Mouse (Mus musculus) left cerebral cortex, adult 18-20 months (tissue): ENCODE results near the gene Irf7. TPM values are rescaled to one million over a fixed set of nuclear protein-coding genes. Genes with fewer than 3 reads are reported as not detected.
"Not testable (repeated sequence)": the region's sequence is repeated elsewhere in the genome, so short reads cannot be mapped to it uniquely, and the experiment has no call there.

ENCODE experiments used
- DNase-seq, 2 experiments: peaks; one replicate each; pipeline ENCODE4 v3.0.0; 2021 to 2022; ENCODE audit warnings: low spot score in 2 of 2, mixed read lengths in 1 of 2
- total RNA-seq, 2 experiments: library from RNA; stranded (reverse); gene quantifications; 2 replicates each; pipeline ENCODE4 v1.2.3; 2021

The Irf7 gene
- total RNA-seq, 2 experiments from 2014 or later: 1.00 to 2.0 TPM

GRCm38 (mm10) chr7:141276546-141276945 is 10.3 kb upstream of the Irf7 start, which contains the start of gene Cdhr5:
Cdhr5 (minus strand) TSS chr7:141276786.
- no peak for DNase-seq

DNA sequence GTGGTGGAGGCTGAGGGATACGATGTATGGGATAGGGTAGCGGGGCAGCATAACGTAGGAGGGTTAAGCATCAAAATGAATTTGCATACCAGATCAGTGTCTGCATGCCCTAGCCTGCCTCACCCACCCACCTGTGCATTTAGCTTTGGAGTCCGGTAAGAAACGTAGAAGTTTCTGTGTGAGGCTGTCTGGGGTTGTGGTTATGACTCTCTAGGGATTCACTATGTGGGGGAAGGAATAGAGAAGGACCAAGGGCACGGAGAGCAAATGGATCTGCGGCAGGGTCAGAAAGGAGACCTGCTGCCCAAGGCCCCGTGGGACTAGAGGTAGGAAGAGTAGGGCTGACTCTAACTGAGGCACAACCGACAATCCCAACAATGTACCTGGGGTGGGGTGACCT is 9.1 kb upstream of the Irf7 start:
- DNase-seq: no peak

DNA sequence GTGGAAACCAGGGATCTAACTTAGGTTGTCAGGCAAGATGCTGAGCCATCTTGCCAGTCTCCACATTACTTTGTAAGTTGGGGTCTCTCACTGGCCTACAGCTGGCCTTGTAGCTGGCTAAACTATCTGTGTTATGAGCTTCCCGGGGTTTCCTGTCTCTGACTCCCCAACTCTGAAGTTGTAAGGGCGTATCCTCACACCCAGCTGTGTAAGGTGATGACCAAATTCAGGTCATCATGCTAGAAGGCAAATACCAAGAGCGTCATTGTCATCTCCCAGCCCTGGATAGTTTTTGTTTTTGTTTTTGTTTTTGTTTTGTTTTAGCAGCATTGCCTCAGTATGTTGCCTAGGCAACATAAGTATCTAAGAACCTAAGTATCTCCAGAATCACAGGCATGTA is 4.3 kb upstream of the Irf7 start:
- no peak for DNase-seq

- no peak for DNase-seq
Measured at GRCm38 (mm10) chr7:141269273-141269545, 2.9 kb upstream of the Irf7 start.

- DNase-seq: no peak
Measured at GRCm38 (mm10) chr7:141268466-141269272, 2.4 kb upstream of the Irf7 start.

- no peak for DNase-seq
Measured at GRCm38 (mm10) chr7:141265411-141265738, 906 bp downstream of the Irf7 start.

DNA sequence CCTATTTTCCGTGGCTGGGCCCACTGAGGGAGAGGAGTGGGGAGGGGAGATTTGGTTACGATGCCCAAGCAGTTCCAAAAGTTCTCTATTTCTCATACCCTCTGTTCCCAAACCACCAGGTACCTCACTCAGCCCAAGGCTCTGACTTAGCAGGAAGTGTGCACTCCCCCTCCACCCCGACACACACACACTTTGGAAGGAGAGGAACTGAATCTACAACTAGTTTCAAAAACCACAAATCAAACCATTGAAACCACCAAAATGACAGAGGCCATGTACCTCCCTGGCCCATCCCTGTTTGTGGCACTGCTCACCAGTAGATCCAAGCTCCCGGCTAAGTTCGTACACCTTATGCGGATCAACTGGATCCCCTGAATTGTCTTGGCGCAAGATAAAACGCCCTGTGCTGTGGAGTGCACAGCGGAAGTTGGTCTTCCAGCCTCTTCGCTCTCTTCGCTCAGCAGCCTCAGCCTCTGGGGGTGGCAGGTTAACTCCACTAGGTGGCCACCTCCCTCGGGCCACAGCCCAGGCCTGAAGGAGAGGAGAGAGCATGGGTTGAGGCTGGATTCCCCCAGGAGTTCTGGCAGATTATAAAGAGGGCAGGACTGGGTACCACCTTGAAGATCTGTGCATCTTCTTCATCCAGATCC is 1.4 kb downstream of the Irf7 start:
- no peak for DNase-seq

DNA sequence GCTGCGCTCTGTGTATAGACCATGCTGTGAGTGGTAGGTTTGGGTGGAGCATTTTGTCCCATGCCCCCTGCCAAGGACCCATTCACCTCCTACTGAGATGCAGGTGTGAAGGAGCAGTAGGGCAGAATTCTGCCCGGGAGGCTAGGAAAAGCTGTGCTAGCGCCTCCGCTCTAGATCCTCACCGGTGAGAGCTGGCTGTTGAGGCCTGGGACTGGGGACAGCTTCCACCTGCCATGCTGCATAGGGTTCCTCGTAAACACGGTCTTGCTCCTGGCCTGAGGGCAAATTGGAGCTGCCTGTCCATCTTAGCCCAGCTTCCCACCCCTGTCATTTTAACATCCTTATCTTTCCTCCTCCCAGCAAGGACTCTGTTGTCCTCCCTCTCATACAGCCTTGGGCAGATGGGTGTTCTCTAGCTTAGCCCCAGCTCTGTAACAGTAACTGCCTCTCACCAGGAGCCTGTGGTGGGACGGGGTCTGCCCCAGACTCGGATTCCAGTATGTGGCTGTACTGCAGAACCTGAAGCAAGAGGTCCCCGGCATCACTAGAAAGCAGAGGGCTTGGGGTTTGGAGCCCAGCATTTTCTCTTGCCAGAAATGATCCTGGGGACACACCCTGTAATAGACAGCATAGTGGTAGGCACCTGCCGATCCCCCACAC is 2.1 kb downstream of the Irf7 start:
- no peak for DNase-seq

DNA sequence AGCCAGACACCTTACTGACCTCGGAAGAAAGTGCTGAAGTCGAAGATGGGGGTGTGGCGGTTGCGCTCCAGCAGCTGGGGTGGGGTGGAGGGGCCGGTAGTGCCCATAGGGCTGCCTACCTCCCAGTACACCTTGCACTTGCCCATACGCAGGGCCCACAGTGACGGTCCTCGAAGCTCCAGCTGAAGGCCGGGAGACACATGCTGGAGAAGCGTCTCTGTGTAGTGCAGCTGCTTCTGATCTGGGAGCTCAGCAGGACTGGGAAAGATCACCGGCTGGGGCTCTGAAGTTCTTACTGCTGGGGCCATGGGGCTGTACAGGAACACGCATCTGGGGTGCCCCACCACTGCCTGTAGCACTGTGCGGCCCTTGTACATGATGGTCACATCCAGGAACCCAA is 2.6 kb downstream of the Irf7 start:
- no peak for DNase-seq

DNA sequence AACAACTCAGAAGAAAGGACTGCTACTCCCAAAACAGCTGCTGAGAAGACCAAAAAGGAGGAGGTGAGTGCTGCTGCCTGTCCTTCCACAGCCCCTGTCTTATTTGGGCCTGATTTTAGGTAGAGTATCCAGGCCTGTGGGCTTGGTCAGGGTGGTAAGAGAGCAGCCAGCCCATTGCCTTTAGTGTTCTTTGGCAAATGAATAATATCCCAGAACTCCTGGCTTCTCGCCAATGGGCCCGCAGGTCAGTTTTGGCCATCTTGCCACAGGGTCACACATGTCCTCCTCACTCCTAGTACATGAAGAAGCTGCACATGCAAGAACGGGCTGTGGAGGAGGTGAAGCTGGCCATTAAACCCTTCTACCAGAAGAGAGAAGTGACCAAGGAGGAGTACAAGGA is 4.8 kb downstream of the Irf7 start:
- DNase-seq: no peak

GRCm38 (mm10) chr7:141256159-141256558 is 10.1 kb downstream of the Irf7 start:
- no peak for DNase-seq

- not testable (repeated sequence) for DNase-seq
Measured at GRCm38 (mm10) chr7:141250486-141250885, 15.8 kb downstream of the Irf7 start.

DNA sequence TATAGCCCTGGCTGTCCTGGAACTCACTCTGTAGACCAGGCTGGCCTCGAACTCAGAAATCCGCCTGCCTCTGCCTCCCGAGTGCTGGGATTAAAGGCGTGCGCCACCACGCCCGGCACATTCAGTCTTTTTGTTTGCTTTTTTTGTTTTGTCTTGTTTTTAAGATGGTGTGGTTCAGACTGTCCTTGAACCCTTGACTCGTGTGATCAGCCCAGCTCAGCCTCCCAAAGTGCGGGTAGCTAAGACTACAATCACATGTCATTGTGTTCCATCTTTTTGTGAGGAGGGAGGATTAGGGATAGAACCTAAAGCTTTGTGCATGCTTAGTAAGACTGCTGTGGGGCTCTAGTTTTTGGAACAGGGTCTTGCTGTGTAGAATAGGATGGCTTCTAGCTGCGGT is 34.7 kb downstream of the Irf7 start:
- DNase-seq: no peak

GRCm38 (mm10) chr7:141231111-141231510 is 35.2 kb downstream of the Irf7 start:
- DNase-seq: no peak

DNA sequence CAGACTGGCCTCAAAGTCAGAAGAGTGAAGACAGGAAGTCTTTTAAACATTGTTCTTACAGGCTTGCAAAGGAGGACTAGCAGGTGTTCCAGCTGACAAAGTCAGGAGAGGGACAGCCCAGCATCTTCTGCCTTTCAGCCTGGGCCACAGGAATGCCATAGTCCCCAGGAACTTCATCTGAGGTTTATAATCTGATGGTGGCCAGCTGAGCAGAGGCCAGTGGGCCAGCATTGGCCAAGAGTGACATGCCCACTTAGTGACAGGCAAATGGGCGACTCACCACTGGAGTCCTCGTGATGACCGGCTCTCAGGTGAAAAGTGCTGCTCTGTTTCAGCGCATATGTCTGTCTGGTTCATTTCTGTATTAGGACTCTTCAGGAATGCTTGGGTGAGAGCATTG is 35.7 kb downstream of the Irf7 start:
- DNase-seq: no peak

- DNase-seq: no peak
Measured at GRCm38 (mm10) chr7:141229702-141230101, 36.6 kb downstream of the Irf7 start.

- peak; percentile 92 to 97 for DNase-seq
Measured at GRCm38 (mm10) chr7:141228279-141229067, 37.8 kb downstream of the Irf7 start, which contains the start of gene Phrf1. Phrf1 (plus strand) TSS chr7:141228784.

GRCm38 (mm10) chr7:141227796-141228195 is 38.5 kb downstream of the Irf7 start:
- no peak for DNase-seq

GRCm38 (mm10) chr7:141226535-141226934 is 39.7 kb downstream of the Irf7 start:
- no peak for DNase-seq

DNA sequence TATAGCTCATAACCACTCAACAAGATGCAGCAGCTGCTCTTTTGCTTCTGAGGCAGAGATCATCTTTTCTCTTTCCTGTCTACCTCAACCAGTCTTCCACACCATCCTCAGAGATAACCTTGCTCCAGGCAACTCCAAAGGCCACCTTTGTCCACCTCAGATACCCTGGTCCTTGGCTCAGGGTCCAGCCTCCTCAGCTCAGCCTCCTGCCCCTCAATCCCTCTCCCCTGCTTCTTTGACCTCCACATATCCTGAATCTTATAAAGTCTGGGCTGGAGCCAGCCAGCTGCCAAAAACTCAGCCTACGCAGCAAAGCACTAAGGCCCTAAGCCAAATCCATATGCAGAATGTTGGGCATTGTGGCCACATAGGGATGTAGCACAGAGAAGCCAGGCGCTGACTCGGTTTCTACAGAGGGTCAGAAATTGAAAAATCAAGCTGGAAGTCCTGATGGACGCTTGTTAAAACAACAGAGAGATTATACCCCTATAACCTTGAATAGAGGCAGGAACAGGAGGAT is 43.5 kb downstream of the Irf7 start:
- no peak for DNase-seq

GRCm38 (mm10) chr7:141222126-141222467 is 44.2 kb downstream of the Irf7 start:
- DNase-seq: no peak
